Mouse (Mus musculus) cortical plate, adult 2 months (tissue): ENCODE measurements around the gene Vkorc1l1. TPM values are rescaled to one million over a fixed set of nuclear protein-coding genes. Genes with fewer than 3 reads are reported as not detected.
"Not testable (repeated sequence)": the region's sequence is repeated elsewhere in the genome, so short reads cannot be mapped to it uniquely, and the experiment has no call there.

Experiments used
- H3K27ac ChIP-seq: fragments of 200-500 bp; 2 replicates; pipeline ENCODE4 v1.5.1; 2012; ENCODE audit warnings: low read length, control low read depth, inconsistent platforms; ENCODE audit not compliant: insufficient read depth
- H3K4me1 ChIP-seq: fragments of 200-500 bp; 2 replicates; pipeline ENCODE4 v1.6.1; 2011; ENCODE audit warnings: low read length; ENCODE audit not compliant: control insufficient read depth, insufficient read depth
- H3K4me3 ChIP-seq: fragments of 200-500 bp; 2 replicates; pipeline ENCODE4 v1.5.1; 2011; ENCODE audit warnings: mild to moderate bottlenecking, low read length, control low read depth; ENCODE audit not compliant: insufficient read depth
- CTCF ChIP-seq: fragments of 200-500 bp; IDR thresholded peaks from 2 replicates; pipeline ENCODE4 v1.5.1; 2011; ENCODE audit warnings: mild to moderate bottlenecking, control low read depth, low read length; ENCODE audit not compliant: insufficient read depth; ENCODE audit errors: extremely low read depth
- POLR2A ChIP-seq: fragments of 200-500 bp; IDR thresholded peaks from 2 replicates; pipeline ENCODE4 v1.6.1; 2011; ENCODE audit warnings: mild to moderate bottlenecking, low read length, control low read depth; ENCODE audit not compliant: insufficient read depth; ENCODE audit errors: extremely low read depth
- polyA plus RNA-seq: library from polyadenylated mRNA; depleted of rRNA; stranded (reverse); fragments of >200 nt; gene quantifications from 2 replicates; pipeline ENCODE4 v1.2.3, GENCODE M21; 2012

The Vkorc1l1 gene
- polyA plus RNA-seq, 1 experiment, result 39.4 TPM

DNA sequence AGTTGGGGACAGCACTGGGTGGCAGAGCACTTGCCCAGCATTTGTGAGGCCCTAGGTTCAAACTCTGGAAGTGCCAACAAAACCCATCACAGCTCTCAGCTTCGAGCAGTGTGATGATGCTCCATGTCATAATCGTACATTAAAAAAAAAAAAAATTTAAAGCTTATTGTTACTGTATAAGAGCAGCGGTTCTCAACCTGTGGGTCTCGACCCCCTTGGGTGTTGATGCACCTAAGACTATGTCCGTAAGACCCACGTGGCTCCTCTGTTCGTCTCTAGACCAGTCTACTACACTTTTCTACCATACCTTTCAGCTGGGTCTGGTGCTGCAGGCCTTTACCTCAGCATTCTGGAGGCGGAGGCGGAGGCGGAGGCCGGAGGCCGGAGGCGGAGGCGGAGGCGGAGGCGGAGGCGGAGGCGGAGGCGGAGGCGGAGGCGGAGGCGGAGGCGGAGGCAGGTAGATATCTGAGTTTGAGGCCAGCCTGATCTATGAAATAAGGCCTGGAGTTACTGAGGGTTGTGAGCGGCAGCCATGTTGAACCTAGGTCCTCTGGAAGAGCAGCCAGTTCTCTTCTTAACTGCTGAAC is 23.6 kb upstream of the Vkorc1l1 start:
- TF ChIP-seq CTCF (no peak), POLR2A (no peak)
- H3K4me1 ChIP-seq, result no peaks in the 10 kb centered on the region

DNA sequence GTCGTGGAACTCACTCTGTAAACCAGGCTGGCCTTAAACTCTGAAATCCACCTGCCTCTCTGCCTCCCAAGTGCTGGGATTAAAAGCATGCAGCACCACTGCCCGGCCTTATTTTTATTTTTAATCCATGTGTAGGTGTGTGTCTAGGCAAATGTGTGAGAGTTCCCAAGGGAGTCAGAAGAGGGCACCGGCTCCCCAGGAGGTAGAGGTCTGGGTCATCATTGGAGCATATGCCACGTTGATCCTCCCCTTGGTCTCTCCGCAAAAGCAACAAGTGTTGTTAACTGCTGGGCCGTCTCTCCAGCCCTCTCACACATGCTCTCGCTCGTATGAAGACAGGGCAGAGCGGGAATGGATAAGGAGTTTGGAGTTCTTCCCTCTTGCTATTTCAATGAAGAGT is 23.0 kb upstream of the Vkorc1l1 start:
- no peak overlapping the region for H3K27ac ChIP-seq
- TF ChIP-seq POLR2A (no peak), CTCF (no peak)
- no peaks in the 10 kb centered on the region for H3K4me1 ChIP-seq
- no peak overlapping the region for H3K4me3 ChIP-seq

More for the DNA sequence above, 23.6 kb upstream of the Vkorc1l1 start:
- Histone ChIP-seq H3K4me3 (no peak overlapping the region), H3K27ac (no peak overlapping the region)

DNA sequence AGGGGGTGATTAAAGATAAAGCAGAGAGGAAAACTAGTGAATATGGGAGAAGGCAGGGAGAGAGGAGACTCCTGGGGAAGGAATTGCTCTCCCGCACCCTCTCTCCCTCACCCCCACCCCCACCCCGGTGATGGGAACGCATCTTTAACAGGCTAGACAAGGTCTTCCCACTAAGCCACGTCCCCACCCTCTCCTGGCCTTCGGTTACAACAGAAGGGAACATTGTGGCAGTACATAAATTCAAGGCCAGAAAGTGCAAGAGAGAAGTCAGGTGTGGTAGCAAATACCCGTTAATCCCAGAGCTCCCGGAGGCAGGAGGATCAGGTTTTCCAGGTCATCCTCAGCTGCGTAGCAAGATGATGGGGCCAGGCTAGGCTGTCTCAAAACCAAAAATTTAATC is 22.4 kb upstream of the Vkorc1l1 start:
- Histone ChIP-seq H3K27ac (no peak overlapping the region), H3K4me1 (no peaks in the 10 kb centered on the region), H3K4me3 (no peak overlapping the region)
- no peak for TF ChIP-seq CTCF

DNA sequence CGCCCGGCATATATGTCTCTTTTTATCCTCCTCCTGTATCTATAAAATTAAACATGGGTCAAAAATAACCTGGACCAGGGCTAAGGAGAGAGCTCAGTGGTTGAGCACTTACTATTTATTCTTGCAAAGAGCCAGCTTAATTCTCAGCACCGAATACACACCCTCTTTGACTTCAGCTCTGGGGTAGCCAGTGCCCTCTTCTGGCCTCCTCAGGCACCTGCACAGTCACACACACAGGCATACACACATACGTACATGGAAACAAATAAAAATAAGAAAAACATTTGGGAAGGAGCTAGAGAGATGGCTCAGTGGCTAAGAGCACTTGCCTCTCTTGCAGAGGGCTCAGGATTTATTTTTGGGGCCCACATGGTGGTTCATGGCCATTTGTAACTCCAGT is 19.8 kb upstream of the Vkorc1l1 start:
- Histone ChIP-seq H3K27ac (no peak overlapping the region), H3K4me3 (no peak overlapping the region), H3K4me1 (no peaks in the 10 kb centered on the region)
- TF ChIP-seq CTCF (no peak), POLR2A (no peak)

DNA sequence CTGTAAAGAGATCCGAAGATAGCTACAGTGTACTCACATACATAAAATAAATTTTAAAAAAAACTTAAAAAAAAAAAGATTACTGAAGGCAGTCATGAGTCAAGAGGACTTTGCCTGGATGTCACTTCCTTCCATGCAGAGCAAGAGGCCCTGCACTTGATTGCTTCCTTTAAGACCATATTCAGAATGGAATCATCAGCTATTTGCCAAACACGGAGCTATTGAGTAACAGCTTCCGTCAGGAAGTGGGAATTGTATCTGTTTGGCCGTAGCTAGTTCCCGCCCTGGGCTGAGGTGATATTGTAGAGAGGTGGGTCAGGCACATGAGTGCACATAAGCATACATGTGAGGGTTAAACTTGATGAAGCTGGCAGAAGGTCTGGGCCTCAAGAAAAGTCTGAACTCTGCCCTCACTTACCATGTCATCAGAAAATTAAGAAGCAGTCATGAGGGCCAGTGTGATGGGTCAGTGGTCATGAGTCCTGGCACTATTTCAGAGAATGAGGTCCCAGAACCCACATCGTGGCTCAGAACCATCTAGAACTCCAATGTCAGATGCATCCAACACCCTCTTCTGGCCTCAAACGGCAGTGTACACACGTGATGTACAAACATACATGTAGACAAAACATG is 16.8 kb upstream of the Vkorc1l1 start:
- Histone ChIP-seq H3K27ac (no peak overlapping the region), H3K4me1 (no peaks in the 10 kb centered on the region)
- TF ChIP-seq CTCF (no peak), POLR2A (no peak)

DNA sequence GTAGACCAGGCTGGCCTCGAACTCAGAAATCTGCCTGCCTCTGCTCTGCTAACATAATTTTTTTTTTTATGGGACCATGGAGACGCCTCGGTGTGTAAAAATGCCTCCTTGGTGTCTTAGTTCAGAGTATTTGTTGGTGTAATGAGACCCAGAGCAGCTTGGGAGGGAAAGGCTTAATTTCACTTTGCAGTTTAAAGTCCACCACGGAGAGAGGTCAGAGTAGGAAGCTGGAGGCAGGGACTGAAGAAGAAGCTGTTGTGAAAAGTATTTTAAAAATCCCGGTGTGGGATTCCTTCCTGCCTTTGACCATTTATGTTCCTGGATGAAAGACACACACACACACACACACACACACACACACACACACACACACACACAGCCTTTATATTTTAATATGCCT is 15.8 kb upstream of the Vkorc1l1 start:
- no peak for TF ChIP-seq CTCF
- TF ChIP-seq POLR2A, result no peak
- Histone ChIP-seq H3K4me3 (no peak overlapping the region), H3K4me1 (no peaks in the 10 kb centered on the region), H3K27ac (no peak overlapping the region)

More for the DNA sequence above, 16.8 kb upstream of the Vkorc1l1 start:
- no peak overlapping the region for H3K4me3 ChIP-seq

DNA sequence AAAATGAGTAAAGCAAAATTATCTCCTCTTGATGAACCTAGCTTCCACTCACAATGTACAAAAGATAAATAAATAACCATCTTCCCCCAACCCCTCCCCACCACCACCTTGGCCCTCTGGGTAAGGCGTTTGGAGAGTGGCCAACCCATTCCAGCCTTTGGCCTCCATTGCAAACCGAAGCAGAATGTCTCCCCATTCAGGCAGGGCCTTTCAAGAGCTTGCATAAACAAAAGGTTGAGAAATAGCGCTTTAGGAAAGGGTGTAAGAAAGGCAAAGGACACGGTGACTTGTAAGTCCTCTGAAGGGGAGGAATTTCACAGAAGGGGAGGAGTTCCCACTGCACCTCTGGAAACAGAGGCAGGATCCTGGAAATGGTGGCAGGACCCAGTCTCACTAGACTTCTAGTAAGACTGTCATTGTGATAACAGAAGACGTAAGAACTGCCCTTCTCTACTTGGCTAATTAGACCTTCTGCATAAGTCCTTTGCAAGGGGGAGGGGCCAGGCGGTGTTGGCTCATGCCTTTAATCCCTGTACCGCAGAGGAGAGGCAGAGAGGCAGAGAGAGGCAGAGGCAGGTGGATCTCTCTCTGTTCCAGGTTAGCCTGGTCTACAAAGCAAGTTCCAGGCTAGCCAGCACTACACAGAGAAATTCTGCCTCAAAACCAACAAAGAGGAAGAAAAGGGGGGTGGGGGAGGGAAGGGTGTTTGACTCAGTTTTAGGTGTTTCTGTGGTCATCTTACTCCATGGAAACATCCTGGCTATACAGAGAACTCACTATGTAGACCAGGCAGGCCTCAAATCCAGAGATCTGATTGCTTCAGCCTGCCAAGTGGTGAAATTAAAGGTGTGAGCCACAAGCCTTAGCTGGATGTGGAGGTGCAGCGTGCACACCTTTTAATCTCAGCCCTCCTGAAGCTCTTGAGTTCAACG is 11.6 kb upstream of the Vkorc1l1 start:
- Histone ChIP-seq H3K27ac (no peak overlapping the region), H3K4me3 (no peak overlapping the region), H3K4me1 (no peaks in the 10 kb centered on the region)
- TF ChIP-seq CTCF (no peak), POLR2A (no peak)

DNA sequence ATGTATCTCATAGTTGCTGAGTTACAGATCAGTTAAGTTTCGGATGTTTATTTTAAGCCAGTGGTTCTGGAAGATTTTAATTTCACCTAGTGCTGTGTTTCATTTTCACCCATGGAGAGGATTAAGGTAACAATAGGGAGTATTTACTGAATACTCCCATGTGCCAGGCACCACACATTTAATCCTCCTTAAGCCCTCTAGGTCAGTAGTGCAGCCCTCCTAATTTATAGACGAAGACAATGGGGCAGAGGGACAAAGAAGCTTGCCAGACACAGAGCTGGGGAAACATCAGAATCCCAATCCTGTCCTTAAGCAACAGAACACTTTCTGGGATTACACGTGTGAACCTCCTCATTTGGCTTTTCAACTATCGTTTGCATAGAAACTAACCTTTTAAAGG is 4.8 kb upstream of the Vkorc1l1 start:
- TF ChIP-seq POLR2A (no peak), CTCF (no peak)
- no peak overlapping the region for H3K4me3 ChIP-seq
- no peak overlapping the region for H3K27ac ChIP-seq
- H3K4me1 ChIP-seq, result no peaks in the 10 kb centered on the region

DNA sequence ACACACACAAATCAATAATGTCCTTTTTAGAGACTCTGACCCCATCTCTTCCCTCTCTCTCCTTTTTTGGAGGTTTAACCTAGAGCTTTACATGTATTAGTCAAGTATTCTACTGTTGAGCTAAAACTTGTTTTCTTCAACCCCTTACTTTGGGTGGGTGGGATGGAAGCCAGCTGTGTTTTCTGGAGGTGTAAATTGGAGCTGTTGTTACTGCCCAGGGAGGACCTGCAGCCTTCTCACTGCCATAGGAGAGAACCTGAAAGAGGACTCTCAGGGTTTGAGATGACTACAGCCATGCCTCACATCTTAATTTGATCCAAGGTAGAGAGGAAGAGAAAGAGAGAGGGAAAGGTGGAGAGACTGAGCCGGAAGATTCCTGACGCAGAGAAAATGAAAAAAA is 1.5 kb upstream of the Vkorc1l1 start:
- TF ChIP-seq POLR2A (no peak), CTCF (no peak)
- no peaks in the 10 kb centered on the region for H3K4me1 ChIP-seq
- no peak overlapping the region for H3K27ac ChIP-seq
- no peak overlapping the region for H3K4me3 ChIP-seq

DNA sequence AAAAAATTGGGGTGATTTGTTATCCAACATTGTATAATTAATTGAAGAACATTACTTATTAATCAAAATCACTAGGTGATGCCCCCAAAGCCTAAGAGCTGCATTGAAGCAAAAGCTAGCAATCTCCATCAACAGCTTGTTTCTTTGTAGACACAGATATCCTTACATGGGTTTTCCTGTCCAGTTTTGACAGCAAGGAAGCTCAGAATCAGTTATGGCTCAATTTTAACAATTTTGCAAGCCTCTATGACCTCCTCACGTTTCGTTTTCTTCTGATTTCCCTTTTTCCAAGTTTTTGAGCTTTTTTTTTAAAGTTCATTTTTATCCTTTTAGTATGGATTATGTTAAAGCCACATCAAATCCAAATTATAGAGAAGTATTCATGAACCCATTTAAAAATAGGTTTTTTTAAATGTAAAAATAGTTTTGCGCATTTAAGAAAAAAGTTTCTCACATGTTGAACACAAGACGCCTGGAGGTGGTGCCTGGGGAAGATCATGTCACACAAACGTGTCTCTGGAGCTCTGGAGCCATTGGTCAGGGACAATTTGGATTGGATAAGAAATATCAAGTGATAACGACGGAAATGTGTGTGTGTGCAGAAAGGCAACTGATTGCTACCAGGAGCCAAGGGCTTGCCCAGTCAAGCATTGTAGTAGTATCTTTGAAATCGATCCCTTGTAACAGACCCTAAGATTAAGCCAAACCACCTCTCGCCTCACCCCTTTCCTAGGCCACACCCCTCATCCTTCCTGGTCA is 855 bp upstream of the Vkorc1l1 start:
- Histone ChIP-seq H3K4me3 (peak overlapping the region; percentile 39), H3K4me1 (no peaks in the 10 kb centered on the region), H3K27ac (no peak overlapping the region)
- TF ChIP-seq CTCF, result no peak
- no peak for TF ChIP-seq POLR2A

DNA sequence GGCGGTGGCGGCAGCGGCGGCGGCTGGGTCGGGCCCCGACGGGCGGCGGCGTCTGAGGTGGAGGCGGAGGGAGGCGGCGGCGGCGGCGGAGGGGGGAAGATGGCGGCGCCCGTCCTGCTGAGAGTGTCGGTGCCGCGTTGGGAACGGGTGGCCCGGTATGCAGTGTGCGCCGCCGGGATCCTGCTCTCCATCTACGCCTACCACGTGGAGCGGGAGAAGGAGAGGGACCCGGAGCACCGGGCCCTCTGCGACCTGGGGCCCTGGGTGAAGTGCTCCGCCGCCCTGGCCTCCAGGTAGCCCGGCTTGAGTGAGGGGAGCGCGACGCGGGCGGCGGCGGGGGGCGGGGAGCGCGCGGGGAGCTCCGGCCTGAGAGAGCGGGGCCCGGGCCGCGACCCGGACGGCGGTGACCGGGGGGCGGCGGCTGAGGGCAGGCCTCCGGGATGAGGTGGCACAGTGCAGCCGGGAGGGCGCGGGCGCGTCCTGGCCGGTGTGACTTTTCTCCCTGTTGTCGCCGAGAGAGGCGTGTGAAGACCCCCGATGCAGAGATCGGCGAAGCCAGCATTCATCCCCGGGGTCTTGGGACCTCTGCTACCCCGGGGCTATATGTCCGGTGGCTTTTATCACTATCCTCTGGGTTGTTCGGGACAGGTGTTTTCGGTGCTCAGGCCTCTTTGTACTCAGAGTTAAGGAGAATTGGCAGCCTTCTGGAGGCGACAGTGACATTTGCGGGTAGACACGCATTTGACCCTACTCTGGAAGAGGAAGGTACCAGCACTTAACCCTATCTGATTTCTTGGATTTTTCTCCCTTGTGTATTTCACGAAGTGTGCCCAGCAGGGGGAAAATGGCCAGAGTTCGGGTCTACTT is 536 bp downstream of the Vkorc1l1 start:
- H3K4me3 ChIP-seq, result peak overlapping the region; percentile 45
- not testable (repeated sequence) for H3K4me1 ChIP-seq, H3K27ac ChIP-seq
